Mouse (Mus musculus) lung, postnatal 0 days (tissue): ENCODE results near the gene 1700042G07Rik. TPM values are rescaled to one million over a fixed set of nuclear protein-coding genes. Genes with fewer than 3 reads are reported as not detected.
A peak's percentile ranks its signal among the peaks of the same experiment; 100 is the strongest.

Experiments
- ATAC-seq: fragments of 200-750 bp; cut with Nextera tagmentation; 2 replicates; pipeline ENCODE4 v1.8.0; 2017; ENCODE audit warnings: moderate library complexity
- DNase-seq: peaks from one replicate; pipeline ENCODE4 v3.0.0-alpha.2; 2016; ENCODE audit warnings: low spot score
- H3K27ac ChIP-seq: fragments of 300-500 bp; sonication (generic); 2 replicates; pipeline ENCODE4 v1.5.1; 2014; ENCODE audit warnings: antibody characterized with exemption, mild to moderate bottlenecking, low read length, mixed read lengths
- H3K27me3 ChIP-seq: fragments of 300-500 bp; sonication (generic); replicated peaks from 2 replicates; pipeline ENCODE4 v1.6.1; 2014; ENCODE audit warnings: low read length, mixed read lengths; ENCODE audit not compliant: insufficient read depth
- H3K36me3 ChIP-seq: fragments of 300-500 bp; sonication (generic); 2 replicates; pipeline ENCODE4 v1.6.1; 2014; ENCODE audit warnings: low read length, mixed read lengths; ENCODE audit not compliant: insufficient read depth
- H3K4me1 ChIP-seq: fragments of 300-500 bp; sonication (generic); 2 replicates; pipeline ENCODE4 v1.6.1; 2014; ENCODE audit warnings: antibody characterized with exemption, low read depth, low read length, mixed read lengths; ENCODE audit not compliant: insufficient read depth
- H3K4me2 ChIP-seq: fragments of 300-500 bp; sonication (generic); replicated peaks from 2 replicates; pipeline ENCODE4 v1.6.1; 2014; ENCODE audit warnings: low read depth, mild to moderate bottlenecking, low read length, moderate library complexity, mixed read lengths
- H3K4me3 ChIP-seq: fragments of 300-500 bp; sonication (generic); 2 replicates; pipeline ENCODE4 v1.5.1; 2014; ENCODE audit warnings: low read depth, low read length
- H3K9ac ChIP-seq: fragments of 300-500 bp; sonication (generic); replicated peaks from 2 replicates; pipeline ENCODE4 v1.6.1; 2014; ENCODE audit warnings: low read depth, mild to moderate bottlenecking
- H3K9me3 ChIP-seq: fragments of 300-500 bp; sonication (generic); 2 replicates; pipeline ENCODE4 v1.6.1; 2016; ENCODE audit warnings: low read length, mixed read lengths
- CTCF ChIP-seq: IDR thresholded peaks from 2 replicates; pipeline ENCODE4 v1.5.1; 2016; ENCODE audit warnings: antibody characterized with exemption, mild to moderate bottlenecking
- EP300 ChIP-seq: IDR thresholded peaks from 2 replicates; pipeline ENCODE4 v1.6.1; 2016; ENCODE audit warnings: antibody characterized with exemption, mild to moderate bottlenecking, control low read depth
- WGBS: fragments of 180-500 bp; shearing (Covaris S2); extraction: QIAGEN DNeasy Blood & Tissue Kit; methylation state at CpG from one replicate; pipeline ENCODE4 v1.1.7; 2014; 5-methylcytosine and 5-hydroxymethylcytosine counted together
- polyA plus RNA-seq: library from polyadenylated mRNA; unstranded; fragments of >200 nt; fragmentation: Nextera tagmentation; extraction: Ambion mirVana; gene quantifications from 2 replicates; pipeline ENCODE4 v1.2.1, GENCODE M21; 2015

The 1700042G07Rik gene
- polyA plus RNA-seq, 1 experiment from 2014 or later, result not detected

- H3K27ac ChIP-seq, result 0 out of 2 replicates have a peak overlapping the region, but pooled peaks have one; percentile 5
- H3K27me3 ChIP-seq, result no peaks in the 10 kb centered on the region
- H3K9ac ChIP-seq, result no peak overlapping the region
- DNase-seq (peak; percentile 70), ATAC-seq (peak; percentile 20; the same call in 1 of the 2 replicates)
- H3K4me2 ChIP-seq, result no peak overlapping the region
- no peaks in the 10 kb centered on the region for H3K4me1 ChIP-seq
- TF ChIP-seq CTCF (peak; percentile 77), EP300 (no peak)
- WGBS, result 66% methylated on average over 3 of the region's 3 CpGs
- H3K36me3 ChIP-seq, result peaks cover 27% of the 10 kb centered on the region
- H3K4me3 ChIP-seq, result no peak overlapping the region
- H3K9me3 ChIP-seq, result no peaks in the 10 kb centered on the region
Measured at GRCm38 (mm10) chr4:116159912-116160311, 13.3 kb upstream of the 1700042G07Rik start.

DNA sequence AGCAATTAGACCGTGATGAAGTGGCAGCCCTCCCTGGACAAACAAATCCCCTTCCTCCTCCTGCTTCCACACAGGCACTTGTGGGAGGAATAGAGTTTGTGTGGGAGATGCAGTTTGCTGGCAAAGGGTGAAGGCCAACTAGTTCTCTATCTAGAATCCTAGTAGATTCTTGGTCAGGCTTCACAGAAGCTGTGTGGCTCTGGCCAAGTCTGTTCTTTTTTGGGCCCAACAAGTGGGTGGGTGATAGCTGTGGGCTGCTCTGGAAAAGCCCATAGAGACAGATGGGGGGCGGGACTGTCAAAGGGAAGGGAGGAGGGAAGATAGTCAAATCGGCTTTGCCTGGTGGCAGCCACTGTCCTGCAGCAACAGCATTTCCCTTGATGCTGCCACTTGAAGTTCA lies 12.4 kb upstream of the 1700042G07Rik start:
- no peak overlapping the region for H3K4me3 ChIP-seq
- TF ChIP-seq EP300, result no peak
- ATAC-seq, result no peak
- H3K27ac ChIP-seq, result peak overlapping the region; percentile 5; the same call in 1 of the 2 replicates
- WGBS, result 66% methylated on average over 3 of the region's 3 CpGs
- H3K9ac ChIP-seq, result no peak overlapping the region
- no peak for DNase-seq
- no peak overlapping the region for H3K4me2 ChIP-seq
- H3K27me3 ChIP-seq, result no peaks in the 10 kb centered on the region
- no peaks in the 10 kb centered on the region for H3K9me3 ChIP-seq
- peaks cover 18% of the 10 kb centered on the region for H3K36me3 ChIP-seq
- no peaks in the 10 kb centered on the region; the same call in 1 of the 2 replicates for H3K4me1 ChIP-seq

DNA sequence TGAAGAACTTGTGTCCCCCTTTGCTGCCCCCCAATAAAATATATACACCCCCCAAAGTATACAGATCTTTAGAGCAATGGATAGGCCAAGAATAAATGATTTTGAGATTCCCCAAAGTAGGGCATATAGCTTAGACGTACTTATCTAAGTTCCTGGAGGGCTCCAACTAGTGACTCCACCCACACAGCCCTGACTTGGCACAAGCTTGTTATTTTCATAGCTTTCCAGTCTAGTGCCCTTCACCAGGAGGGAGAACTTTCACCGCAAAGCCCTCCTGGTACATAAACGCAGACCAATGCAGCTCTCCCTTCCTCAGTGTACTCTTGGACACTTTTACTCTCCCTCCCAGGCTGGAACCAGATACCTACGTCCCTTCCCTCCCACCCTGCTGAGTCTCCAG lies 11.0 kb upstream of the 1700042G07Rik start:
- Histone ChIP-seq H3K9ac (no peak overlapping the region), H3K4me2 (no peak overlapping the region), H3K9me3 (no peaks in the 10 kb centered on the region), H3K36me3 (peaks cover 12% of the 10 kb centered on the region), H3K27ac (peak overlapping the region; percentile 72), H3K27me3 (no peaks in the 10 kb centered on the region), H3K4me3 (no peak overlapping the region), H3K4me1 (no peaks in the 10 kb centered on the region; the same call in 1 of the 2 replicates)
- ATAC-seq, result peak; percentile 65
- peak; percentile 80 for DNase-seq
- no peak for TF ChIP-seq EP300
- no peak for TF ChIP-seq CTCF
- WGBS, result 48% methylated on average over 4 of the region's 4 CpGs

GRCm38 (mm10) chr4:116164759-116165554 lies 8.2 kb upstream of the 1700042G07Rik start:
- no peaks in the 10 kb centered on the region for H3K36me3 ChIP-seq
- ATAC-seq, result peak; percentile 15

DNA sequence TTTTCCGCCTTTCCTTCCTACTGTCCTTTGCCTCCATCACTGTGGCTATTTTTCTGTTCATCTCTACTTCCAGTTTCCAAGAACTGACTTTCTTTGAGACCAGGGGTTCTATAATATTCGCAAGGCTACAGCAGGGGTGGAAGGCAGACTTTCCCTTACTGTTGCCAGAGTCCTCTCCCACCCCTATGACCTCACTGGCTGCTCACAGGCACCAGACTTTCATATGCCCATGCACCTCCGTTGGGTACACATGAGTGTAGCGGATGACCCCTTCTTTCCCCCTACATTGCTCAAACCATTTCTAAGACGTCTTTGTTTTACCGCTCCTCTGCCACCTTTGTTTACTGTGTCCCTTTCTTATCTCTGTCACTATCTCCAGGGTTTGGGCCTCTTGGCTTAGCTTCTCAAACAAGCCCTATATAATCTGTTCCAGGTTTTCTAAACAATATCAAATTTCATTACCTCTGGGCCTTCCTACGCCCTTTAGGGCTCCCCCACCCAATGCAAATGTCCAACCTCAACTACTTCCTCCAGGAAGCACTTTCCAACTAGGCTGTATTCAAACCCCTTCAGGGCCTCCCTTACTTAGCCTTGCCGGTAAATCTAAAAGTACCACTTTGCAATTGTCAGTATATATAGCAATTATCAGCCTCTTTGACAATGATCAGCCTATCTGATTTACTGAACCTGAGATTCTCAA lies 7.3 kb upstream of the 1700042G07Rik start:
- H3K9ac ChIP-seq, result no peak overlapping the region
- no peak overlapping the region for H3K4me3 ChIP-seq
- no peaks in the 10 kb centered on the region for H3K27me3 ChIP-seq
- no peaks in the 10 kb centered on the region; the same call in 1 of the 2 replicates for H3K4me1 ChIP-seq
- DNase-seq, result peak; percentile 45
- no peaks in the 10 kb centered on the region for H3K9me3 ChIP-seq
- H3K27ac ChIP-seq, result peak overlapping the region; percentile 54
- no peak for ATAC-seq
- TF ChIP-seq CTCF (no peak), EP300 (no peak)
- 31% methylated on average over 8 of the region's 8 CpGs for WGBS
- H3K36me3 ChIP-seq, result no peaks in the 10 kb centered on the region
- 0 out of 2 replicates have a peak overlapping the region, but pooled peaks have one; percentile 19 for H3K4me2 ChIP-seq

More at GRCm38 (mm10) chr4:116164759-116165554, 8.2 kb upstream of the 1700042G07Rik start:
- no peaks in the 10 kb centered on the region for H3K9me3 ChIP-seq
- peak overlapping the region; percentile 68 for H3K27ac ChIP-seq
- H3K27me3 ChIP-seq, result no peaks in the 10 kb centered on the region
- peak; percentile 62 for DNase-seq
- H3K9ac ChIP-seq, result no peak overlapping the region
- no peaks in the 10 kb centered on the region; the same call in 1 of the 2 replicates for H3K4me1 ChIP-seq
- no peak overlapping the region for H3K4me2 ChIP-seq
- 51% methylated on average over 2 of the region's 2 CpGs for WGBS
- H3K4me3 ChIP-seq, result no peak overlapping the region
- TF ChIP-seq CTCF, result no peak
- TF ChIP-seq EP300, result no peak

GRCm38 (mm10) chr4:116167404-116167803 lies 5.8 kb upstream of the 1700042G07Rik start, which contains the start of gene Tspan1:
Gene Tspan1 (minus strand): TSS chr4:116167601.
- no peaks in the 10 kb centered on the region for H3K27me3 ChIP-seq
- 25% methylated on average over 7 of the region's 7 CpGs for WGBS
- H3K9ac ChIP-seq, result no peak within 1 kb of the TSS
- no peaks in the 10 kb centered on the region for H3K9me3 ChIP-seq
- peak; percentile 88 for DNase-seq
- TF ChIP-seq CTCF (peak; percentile 70), EP300 (no peak)
- H3K27ac ChIP-seq, result peak within 1 kb of the TSS; percentile 54
- H3K4me3 ChIP-seq, result no peak within 1 kb of the TSS
- no peaks in the 10 kb centered on the region for H3K36me3 ChIP-seq
- ATAC-seq, result peak; percentile 84
- 0 out of 2 replicates have a peak within 1 kb of the TSS, but pooled peaks have one; percentile 19 for H3K4me2 ChIP-seq
- H3K4me1 ChIP-seq, result no peaks in the 10 kb centered on the region; the same call in 1 of the 2 replicates
